Mouse (Mus musculus) forebrain, postnatal 0 days (tissue): ENCODE measurements around the gene Cyp26a1. TPM values are rescaled to one million over a fixed set of nuclear protein-coding genes. Genes with fewer than 3 reads are reported as not detected.
A peak's percentile ranks its signal among the peaks of the same experiment; 100 is the strongest.

ENCODE experiments used
- ATAC-seq: fragments of 200-750 bp; cut with Nextera tagmentation; 2 replicates; pipeline ENCODE4 v1.8.0; 2017; ENCODE audit warnings: mild to moderate bottlenecking, moderate library complexity
- DNase-seq: peaks from one replicate; pipeline ENCODE4 v3.0.0-alpha.2; 2015
- H3K27ac ChIP-seq: fragments of 300-500 bp; sonication (generic); 2 replicates; pipeline ENCODE4 v1.5.1; 2014; ENCODE audit warnings: low read depth, mild to moderate bottlenecking, antibody characterized with exemption, low read length, moderate library complexity, mixed read lengths
- H3K27me3 ChIP-seq: fragments of 300-500 bp; sonication (generic); 2 replicates; pipeline ENCODE4 v1.6.1; 2014; ENCODE audit warnings: mild to moderate bottlenecking, low read length, mixed read lengths; ENCODE audit not compliant: insufficient read depth
- H3K36me3 ChIP-seq: fragments of 300-500 bp; sonication (generic); 2 replicates; pipeline ENCODE4 v1.6.1; 2014; ENCODE audit warnings: mild to moderate bottlenecking, moderate library complexity; ENCODE audit not compliant: insufficient read depth
- H3K4me1 ChIP-seq: fragments of 300-500 bp; sonication (generic); 2 replicates; pipeline ENCODE4 v1.6.1; 2014; ENCODE audit warnings: antibody characterized with exemption; ENCODE audit not compliant: insufficient read depth
- H3K4me2 ChIP-seq: fragments of 300-500 bp; sonication (generic); 2 replicates; pipeline ENCODE4 v1.6.1; 2014; ENCODE audit warnings: low read depth, mild to moderate bottlenecking, moderate library complexity
- H3K4me3 ChIP-seq: fragments of 300-500 bp; sonication (generic); 2 replicates; pipeline ENCODE4 v1.5.1; 2014; ENCODE audit warnings: low read depth, low read length, mixed read lengths
- H3K9ac ChIP-seq: fragments of 300-500 bp; sonication (generic); 2 replicates; pipeline ENCODE4 v1.6.1; 2014; ENCODE audit warnings: mild to moderate bottlenecking
- H3K9me3 ChIP-seq: fragments of 300-500 bp; sonication (generic); 2 replicates; pipeline ENCODE4 v1.6.1; 2016; ENCODE audit warnings: low read length
- CTCF ChIP-seq: sonication (generic); IDR thresholded peaks from 2 replicates; pipeline ENCODE4 v1.5.1; 2016; ENCODE audit warnings: antibody characterized with exemption, control low read depth, low read depth
- WGBS: fragments of 180-500 bp; shearing (Covaris S2); extraction: QIAGEN DNeasy Blood & Tissue Kit; methylation state at CpG from one replicate; pipeline ENCODE4 v1.1.7; 2014; 5-methylcytosine and 5-hydroxymethylcytosine counted together
- polyA plus RNA-seq: library from polyadenylated mRNA; unstranded; fragments of >200 nt; fragmentation: Nextera tagmentation; extraction: Ambion mirVana; gene quantifications from 2 replicates; pipeline ENCODE4 v1.2.1, GENCODE M21; 2015
- total RNA-seq: library from RNA; depleted of rRNA; stranded (reverse); fragments of >200 nt; gene quantifications from 2 replicates; pipeline ENCODE4 v1.2.3, GENCODE M21; 2014; rRNA removed

The Cyp26a1 gene
- total RNA-seq: not detected in 2 replicates
- polyA plus RNA-seq: 0.13 and 0.42 TPM in 2 replicates

DNA sequence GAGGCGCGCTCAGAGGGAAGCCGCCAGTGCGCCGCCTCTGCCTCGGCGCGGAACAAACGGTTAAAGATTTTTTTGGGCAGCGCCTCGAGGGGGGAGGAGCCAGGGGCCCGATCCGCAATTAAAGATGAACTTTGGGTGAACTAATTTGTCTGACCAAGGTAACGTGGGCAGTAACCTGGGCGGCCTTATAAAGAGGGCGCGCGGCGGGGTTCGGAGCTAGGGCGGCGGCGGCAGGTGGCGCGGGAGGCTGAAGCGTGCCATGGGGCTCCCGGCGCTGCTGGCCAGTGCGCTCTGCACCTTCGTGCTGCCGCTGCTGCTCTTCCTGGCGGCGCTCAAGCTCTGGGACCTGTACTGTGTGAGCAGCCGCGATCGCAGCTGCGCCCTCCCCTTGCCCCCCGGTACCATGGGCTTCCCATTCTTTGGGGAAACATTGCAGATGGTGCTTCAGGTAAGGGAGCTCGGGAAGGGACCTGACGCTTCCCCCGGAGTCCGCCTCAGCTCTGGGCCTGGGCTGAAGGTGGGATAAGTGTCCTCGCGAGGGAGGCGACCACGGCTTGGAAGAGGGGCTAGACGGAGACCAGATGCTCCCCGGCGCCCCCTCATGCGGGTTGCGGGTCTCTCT is at the start of gene Cyp26a1:
Gene Cyp26a1 (plus strand): TSS at position 148 of the 622 bp plus-strand sequence.
- Histone ChIP-seq H3K36me3 (no peaks in the 10 kb centered on the region), H3K9ac (no peak within 1 kb of the TSS), H3K27ac (no peak within 1 kb of the TSS), H3K4me2 (peak within 1 kb of the TSS; percentile 65), H3K9me3 (no peaks in the 10 kb centered on the region), H3K4me3 (peak within 1 kb of the TSS; percentile 36), H3K4me1 (peaks cover 4% of the 10 kb centered on the region; the same call in 1 of the 2 replicates), H3K27me3 (peaks cover 93% of the 10 kb centered on the region)
- TF ChIP-seq CTCF: no peak; the same call in 1 of the 2 replicates
- ATAC-seq (peak; percentile 21; the same call in 1 of the 2 replicates), DNase-seq (peak; percentile 11)
- under 1% methylated on average over 51 of the region's 51 CpGs for WGBS

DNA sequence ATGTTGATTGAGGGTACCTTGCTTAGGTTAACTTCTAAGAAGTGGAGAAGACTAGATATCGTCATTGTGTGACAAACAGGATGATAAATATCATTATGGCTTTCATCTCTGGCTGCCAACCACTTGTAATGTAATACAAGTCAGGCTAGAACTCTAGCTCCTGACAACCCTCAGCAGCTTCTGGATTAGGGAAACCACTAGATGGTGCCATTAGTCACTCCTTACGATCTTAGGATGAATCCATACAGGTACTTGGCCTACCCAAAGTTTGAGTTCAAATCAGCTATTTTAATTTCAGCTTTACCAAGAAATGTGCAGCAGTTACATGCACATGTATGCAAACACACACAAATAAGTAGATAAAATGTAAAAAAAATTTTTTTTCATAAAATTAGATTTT is 49.6 kb upstream of the Cyp26a1 start:
- no peak overlapping the region for H3K4me3 ChIP-seq
- no peak overlapping the region for H3K4me2 ChIP-seq
- H3K27me3 ChIP-seq: no peaks in the 10 kb centered on the region
- 46% methylated on average over 2 of the region's 2 CpGs for WGBS
- H3K36me3 ChIP-seq: no peaks in the 10 kb centered on the region
- no peak overlapping the region for H3K9ac ChIP-seq
- H3K27ac ChIP-seq: no peak overlapping the region
- peak; percentile 21 for DNase-seq
- H3K4me1 ChIP-seq: no peaks in the 10 kb centered on the region
- no peak for ATAC-seq
- peak; percentile 51 for TF ChIP-seq CTCF
- H3K9me3 ChIP-seq: no peaks in the 10 kb centered on the region

DNA sequence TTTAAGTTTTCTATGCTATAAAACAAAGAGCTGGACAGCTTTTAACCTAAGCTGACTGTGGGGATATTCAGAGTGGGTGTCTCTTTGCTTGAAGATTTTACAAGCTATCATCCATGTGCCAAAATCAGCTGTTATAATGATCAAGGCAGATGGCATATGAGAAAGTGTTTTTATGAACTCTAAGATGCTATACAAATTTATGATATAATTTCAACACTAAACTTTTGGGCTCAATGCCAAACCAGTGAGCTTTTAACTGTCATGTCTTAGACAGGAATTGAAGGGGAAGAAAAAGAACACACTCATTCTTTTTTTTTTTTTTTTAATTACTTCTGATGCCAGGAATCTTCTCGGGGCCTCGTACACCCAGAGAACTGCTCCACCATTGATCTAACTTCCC is 47.1 kb upstream of the Cyp26a1 start:
- DNase-seq (peak; percentile 63), ATAC-seq (peak; percentile 58; the same call in 1 of the 2 replicates)
- WGBS: 30% methylated on average over 2 of the region's 2 CpGs
- no peak for TF ChIP-seq CTCF
- Histone ChIP-seq H3K36me3 (no peaks in the 10 kb centered on the region), H3K4me1 (no peaks in the 10 kb centered on the region), H3K4me3 (no peak overlapping the region), H3K9ac (no peak overlapping the region), H3K9me3 (no peaks in the 10 kb centered on the region), H3K27ac (no peak overlapping the region), H3K27me3 (no peaks in the 10 kb centered on the region), H3K4me2 (no peak overlapping the region)

DNA sequence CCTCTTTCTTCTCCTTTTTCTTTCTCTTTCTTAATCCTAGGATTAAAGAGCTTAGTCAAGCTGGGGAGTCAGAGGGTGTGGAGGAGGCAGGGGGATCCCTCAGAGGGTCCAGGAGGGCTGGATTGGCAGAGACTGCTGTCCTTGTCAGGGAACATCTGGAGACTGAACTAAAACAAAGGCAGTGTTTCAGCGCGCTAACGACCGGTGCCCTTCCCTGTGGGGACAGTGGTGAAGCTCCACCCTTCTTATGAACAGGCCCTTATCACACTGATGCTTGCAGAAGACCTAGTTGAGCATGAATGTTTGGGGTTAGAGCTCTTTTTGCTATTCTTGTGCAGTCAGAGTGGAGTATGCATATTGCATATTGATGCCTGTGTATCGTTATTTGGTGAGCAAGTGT is 43.6 kb upstream of the Cyp26a1 start:
- no peak overlapping the region for H3K4me2 ChIP-seq
- H3K4me1 ChIP-seq: no peaks in the 10 kb centered on the region
- H3K9ac ChIP-seq: no peak overlapping the region
- no peak for DNase-seq
- H3K27me3 ChIP-seq: no peaks in the 10 kb centered on the region
- H3K4me3 ChIP-seq: no peak overlapping the region
- no peak overlapping the region for H3K27ac ChIP-seq
- TF ChIP-seq CTCF: no peak
- WGBS: 24% methylated on average over 5 of the region's 5 CpGs
- H3K36me3 ChIP-seq: no peaks in the 10 kb centered on the region
- no peak for ATAC-seq
- no peaks in the 10 kb centered on the region for H3K9me3 ChIP-seq

DNA sequence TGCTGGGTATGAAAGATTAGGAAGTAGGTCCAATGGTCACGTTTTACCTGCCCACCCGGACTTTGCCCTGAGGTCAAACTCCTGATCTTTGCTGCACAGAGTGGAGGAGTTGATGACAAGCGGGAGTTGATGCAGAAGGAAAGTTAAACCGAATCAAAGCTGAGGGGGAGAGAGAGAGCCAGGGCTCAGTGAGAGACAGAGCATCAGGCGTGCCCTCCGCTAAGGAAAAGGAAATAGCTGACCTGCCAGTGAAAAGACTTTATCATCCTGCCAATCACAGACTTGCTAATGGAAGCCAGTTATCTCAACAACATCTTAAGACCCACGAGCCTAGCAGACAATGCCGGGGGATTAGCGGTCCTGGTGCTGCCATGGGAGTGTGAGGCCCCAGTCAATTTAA is 41.2 kb upstream of the Cyp26a1 start:
- Histone ChIP-seq H3K9me3 (no peaks in the 10 kb centered on the region), H3K27me3 (no peaks in the 10 kb centered on the region), H3K27ac (no peak overlapping the region), H3K9ac (no peak overlapping the region), H3K4me2 (no peak overlapping the region), H3K36me3 (no peaks in the 10 kb centered on the region), H3K4me1 (no peaks in the 10 kb centered on the region), H3K4me3 (no peak overlapping the region)
- ATAC-seq (no peak), DNase-seq (no peak)
- TF ChIP-seq CTCF: no peak
- 21% methylated on average over 9 of the region's 9 CpGs for WGBS

DNA sequence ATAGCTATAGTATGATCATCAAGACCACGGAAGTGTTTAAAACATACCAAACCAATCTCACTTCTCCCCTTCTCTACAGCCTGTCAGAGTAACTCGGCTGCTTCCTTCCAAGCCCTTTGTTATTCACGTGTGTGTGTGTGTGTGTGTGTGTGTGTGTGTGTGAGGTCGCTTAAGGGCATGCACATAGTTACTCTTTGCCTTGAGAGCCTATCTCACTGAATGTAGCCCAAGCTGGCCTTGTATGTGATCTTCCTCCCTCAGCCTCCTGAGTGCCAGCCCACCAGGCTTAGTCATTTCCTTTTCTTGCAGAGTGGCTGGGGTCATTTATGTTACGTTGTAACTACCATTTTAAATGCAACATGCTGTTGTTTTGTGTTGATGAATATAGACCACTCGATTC is 32.3 kb upstream of the Cyp26a1 start:
- no peak overlapping the region for H3K4me3 ChIP-seq
- no peak for TF ChIP-seq CTCF
- DNase-seq: no peak
- H3K9ac ChIP-seq: no peak overlapping the region
- no peaks in the 10 kb centered on the region for H3K27me3 ChIP-seq
- no peaks in the 10 kb centered on the region for H3K36me3 ChIP-seq
- H3K27ac ChIP-seq: no peak overlapping the region
- WGBS: 68% methylated on average over 6 of the region's 6 CpGs
- ATAC-seq: no peak
- H3K4me1 ChIP-seq: no peaks in the 10 kb centered on the region
- no peak overlapping the region for H3K4me2 ChIP-seq
- no peaks in the 10 kb centered on the region for H3K9me3 ChIP-seq

DNA sequence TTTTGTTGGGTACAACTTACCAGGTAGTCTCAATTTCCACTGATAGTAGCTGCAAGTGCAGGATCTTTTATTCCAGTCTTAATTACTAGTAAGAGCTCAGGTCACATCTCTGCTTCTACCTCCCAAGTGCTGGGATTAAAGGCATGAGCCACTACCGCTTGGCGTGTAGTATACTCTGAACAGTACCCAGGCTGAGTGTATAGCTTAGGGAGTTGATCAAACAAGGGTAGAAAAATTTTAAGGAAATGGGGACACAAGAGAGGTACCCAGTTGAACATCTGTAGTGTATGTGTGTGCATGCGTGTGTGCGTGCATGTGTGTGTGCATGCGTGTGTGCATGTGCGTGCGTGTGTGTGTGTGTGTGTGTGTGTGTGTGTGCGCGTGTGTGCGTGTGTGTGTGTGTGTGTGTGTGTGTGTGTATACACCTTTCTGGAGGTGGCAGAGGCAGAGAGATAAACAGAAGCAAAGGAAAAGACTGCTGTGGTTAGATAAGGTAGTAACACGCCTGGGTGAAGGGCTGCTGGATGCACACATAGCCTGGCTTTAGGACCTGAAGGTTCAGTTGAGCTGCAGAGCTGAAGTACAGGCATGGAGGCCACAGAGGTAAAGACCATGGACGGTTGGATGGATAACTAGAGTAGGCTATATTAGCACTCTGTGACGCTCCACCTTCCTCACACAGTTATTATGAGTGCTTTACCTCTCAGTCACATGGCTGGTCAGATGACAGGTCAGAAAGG is 29.6 kb upstream of the Cyp26a1 start:
- Histone ChIP-seq H3K4me2 (no peak overlapping the region), H3K9ac (no peak overlapping the region), H3K27me3 (no peaks in the 10 kb centered on the region), H3K4me1 (no peaks in the 10 kb centered on the region), H3K27ac (no peak overlapping the region), H3K36me3 (no peaks in the 10 kb centered on the region), H3K4me3 (no peak overlapping the region), H3K9me3 (no peaks in the 10 kb centered on the region)
- DNase-seq: no peak
- TF ChIP-seq CTCF: no peak
- 60% methylated on average over 13 of the region's 13 CpGs for WGBS
- no peak for ATAC-seq
